9 mouse cellular contexts compared by ENCODE assay signal in genomic region chr5:28318671-28319070, GRCm38 (mm10). TPM values are rescaled to one million over a fixed set of nuclear protein-coding genes. Genes with fewer than 3 reads are reported as not detected.
DNase-seq lines count a peak whose midpoint lies in the region; ATAC-seq and TF ChIP-seq lines count a peak whose summit lies in the region.
"Had no signal": no experiment of that assay in that cellular context is flagged by ENCODE, and none has a peak within 500 bp of the region (broad histone marks: within the 10 kb centered on the region; RNA-seq: fewer than 3 reads in every experiment).

No protein-coding gene starts in this region.

- TF ChIP-seq POLR2A in cerebellum, adult 2 months (IDR thresholded peaks at IDR 0.05; ENCODE audit: borderline replicate concordance, insufficient read depth, low read length), result no peak
- TF ChIP-seq POLR2A in testis, adult 2 months (IDR thresholded peaks at IDR 0.05; ENCODE audit: control insufficient read depth, low read depth, low read length), result no peak

- peak overlapping the region; percentile 55 for H3K9ac ChIP-seq in liver, embryonic 11.5 days (ENCODE audit: low read depth, low read length)

- DNase-seq in cerebellum, adult 2 months, result peak in 1 of 2 experiments; percentile 22
- DNase-seq in testis, postnatal 14 days (ENCODE audit: low spot score), result no peak
- DNase-seq in liver, embryonic 11.5 days (ENCODE audit: low spot score), result no peak
- DNase-seq in embryo, embryonic 10 days (ENCODE audit: low spot score), result no peak
- DNase-seq in frontal cortex, postnatal 36 days (ENCODE audit: low spot score in 2 of 2), result no peak
- DNase-seq in spleen, adult 18-20 months, result no peak

- no peaks in the 10 kb centered on the region for H3K36me3 ChIP-seq in testis, adult 2 months (ENCODE audit: control insufficient read depth, insufficient read depth, low read length)
- H3K36me3 ChIP-seq in liver, embryonic 11.5 days (ENCODE audit: control insufficient read depth, insufficient read depth, low read length), result no peaks in the 10 kb centered on the region

- TF ChIP-seq CTCF in cerebellum, adult 2 months (IDR thresholded peaks at IDR 0.05; ENCODE audit: borderline replicate concordance, insufficient read depth, low read depth, low read length), result no peak
- no peak for TF ChIP-seq CTCF in testis, adult 2 months (IDR thresholded peaks at IDR 0.05; ENCODE audit: control insufficient read depth, insufficient read depth, insufficient replicate concordance, low read depth, low read length)

- 0 out of 2 replicates have a peak overlapping the region, but pooled peaks have one; percentile 52 for H3K27ac ChIP-seq in cerebellum, adult 2 months (ENCODE audit: insufficient read depth, low read length)
- H3K27ac ChIP-seq in testis, adult 2 months (ENCODE audit: control insufficient read depth, insufficient read depth, low read depth, low read length), result no peak overlapping the region
- no peak overlapping the region for H3K27ac ChIP-seq in liver, embryonic 11.5 days (ENCODE audit: low read depth, low read length)
- H3K27ac ChIP-seq: macrophage had no signal

- WGBS in cerebellum, adult 2 months, result 3% methylated on average over 2 of the region's 2 CpGs
- WGBS in liver, embryonic 11.5 days, result 69% methylated on average over 2 of the region's 2 CpGs

- no peaks in the 10 kb centered on the region for H3K9me3 ChIP-seq in liver, embryonic 11.5 days (ENCODE audit: control insufficient read depth, low read length)

- H3K4me2 ChIP-seq in liver, embryonic 11.5 days, result peak overlapping the region; percentile 83

- no peaks in the 10 kb centered on the region for H3K27me3 ChIP-seq in cerebellum, adult 2 months (ENCODE audit: control insufficient read depth, insufficient read depth, low read length)
- no peaks in the 10 kb centered on the region for H3K27me3 ChIP-seq in testis, adult 2 months (ENCODE audit: control insufficient read depth, insufficient read depth, low read length)
- H3K27me3 ChIP-seq in liver, embryonic 11.5 days (replicated peaks; ENCODE audit: control insufficient read depth, insufficient read depth, low read length), result no peaks in the 10 kb centered on the region

- peak overlapping the region; percentile 66 for H3K4me3 ChIP-seq in cerebellum, adult 2 months (replicated peaks; ENCODE audit: insufficient read depth, low read depth, low read length)
- H3K4me3 ChIP-seq in testis, adult 2 months (ENCODE audit: control insufficient read depth, low read depth, low read length), result peak overlapping the region; percentile 58
- peak overlapping the region; percentile 98 for H3K4me3 ChIP-seq in liver, embryonic 11.5 days (ENCODE audit: low read depth, low read length)

- H3K4me1 ChIP-seq in cerebellum, adult 2 months (ENCODE audit: control insufficient read depth, insufficient read depth, low read length), result peaks cover 5% of the 10 kb centered on the region; the same call in 1 of the 2 replicates
- peaks cover 2% of the 10 kb centered on the region; the same call in 1 of the 2 replicates for H3K4me1 ChIP-seq in testis, adult 2 months (ENCODE audit: control insufficient read depth, insufficient read depth, low read length)
- peaks cover 18% of the 10 kb centered on the region for H3K4me1 ChIP-seq in liver, embryonic 11.5 days (replicated peaks; ENCODE audit: control insufficient read depth, insufficient read depth, low read length)

- ATAC-seq in cerebellum, adult (ENCODE audit: insufficient number of reproducible peaks, low FRiP score, low TSS enrichment), result no peak
- no peak for ATAC-seq in liver, embryonic 11.5 days (replicated peaks; ENCODE audit: low FRiP score)

RNA-seq across cellular contexts. Expression of gene Rbm33, which starts 1.8 kb away (rescaled TPM):
- polyA plus RNA-seq in cerebellum, adult 2 months (2012; rRNA removed), result 52.4 and 58.0 TPM in 2 replicates
- polyA plus RNA-seq in testis, adult 2 months (2012; rRNA removed), result 16.5 and 17.0 TPM in 2 replicates
- 11.1 and 12.7 TPM in 2 replicates for polyA plus RNA-seq in liver, embryonic 11.5 days (2014; fragmentation: Nextera tagmentation; extraction: Ambion mirVana)
